Mouse (Mus musculus) neural tube, embryonic 15.5 days (tissue): ENCODE results near the gene Sun3. TPM values are rescaled to one million over a fixed set of nuclear protein-coding genes. Genes with fewer than 3 reads are reported as not detected.

Source experiments
- ATAC-seq: fragments of 200-750 bp; cut with Nextera tagmentation; 2 replicates; pipeline ENCODE4 v1.8.0; 2017; ENCODE audit warnings: mild to moderate bottlenecking, moderate TSS enrichment, moderate library complexity; ENCODE audit not compliant: low FRiP score
- H3K27ac ChIP-seq: fragments of 300-500 bp; sonication (generic); replicated peaks from 2 replicates; pipeline ENCODE4 v1.5.1; 2015; ENCODE audit warnings: mild to moderate bottlenecking, inconsistent platforms
- H3K27me3 ChIP-seq: fragments of 300-500 bp; sonication (generic); replicated peaks from 2 replicates; pipeline ENCODE4 v1.6.1; 2015; ENCODE audit warnings: inconsistent platforms
- H3K36me3 ChIP-seq: fragments of 300-500 bp; sonication (generic); 2 replicates; pipeline ENCODE4 v1.6.1; 2015; ENCODE audit warnings: inconsistent platforms
- H3K4me1 ChIP-seq: fragments of 300-500 bp; sonication (generic); 2 replicates; pipeline ENCODE4 v1.6.1; 2015; ENCODE audit warnings: inconsistent platforms
- H3K4me2 ChIP-seq: fragments of 300-500 bp; sonication (generic); 2 replicates; pipeline ENCODE4 v1.6.1; 2015; ENCODE audit warnings: inconsistent platforms, mild to moderate bottlenecking, moderate library complexity
- H3K4me3 ChIP-seq: fragments of 300-500 bp; sonication (generic); replicated peaks from 2 replicates; pipeline ENCODE4 v1.5.1; 2015; ENCODE audit warnings: mild to moderate bottlenecking, inconsistent platforms
- H3K9ac ChIP-seq: fragments of 300-500 bp; sonication (generic); replicated peaks from 2 replicates; pipeline ENCODE4 v1.6.1; 2015; ENCODE audit warnings: mild to moderate bottlenecking, inconsistent platforms
- H3K9me3 ChIP-seq: fragments of 300-500 bp; sonication (generic); replicated peaks from 2 replicates; pipeline ENCODE4 v1.6.1; 2016; ENCODE audit warnings: inconsistent platforms
- WGBS: fragments of 180-500 bp; shearing (Covaris S2); methylation state at CpG from one replicate; pipeline ENCODE4 v1.1.7; 2015; ENCODE audit warnings: mixed read lengths; 5-methylcytosine and 5-hydroxymethylcytosine counted together
- polyA plus RNA-seq: library from polyadenylated mRNA; unstranded; fragments of >200 nt; fragmentation: Nextera tagmentation; extraction: Ambion mirVana; gene quantifications from 2 replicates; pipeline ENCODE4 v1.2.1, GENCODE M21; 2015

Gene Sun3
- 0.13 and 0.36 TPM in 2 replicates for polyA plus RNA-seq

DNA sequence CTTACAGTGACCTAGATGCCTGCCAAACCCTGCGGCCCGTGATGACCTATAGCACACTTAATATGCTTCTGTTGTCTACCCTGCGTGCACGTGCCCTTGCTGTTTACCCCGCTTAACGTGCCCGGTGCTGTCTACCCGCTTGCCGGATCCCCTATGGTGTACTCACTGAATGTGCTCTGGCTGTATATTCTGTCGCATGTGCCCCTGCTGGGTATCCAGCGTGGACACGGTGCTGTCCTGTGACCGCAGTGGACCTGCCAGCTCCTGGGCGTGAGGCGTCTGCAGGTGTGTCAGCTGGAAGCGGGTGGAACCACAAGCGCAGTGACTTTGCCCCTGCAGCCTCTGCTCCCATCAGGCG lies at the start of gene Sun3:
TSS of gene Sun3 (minus strand) at position 289 of the 358 bp plus-strand sequence.
- peaks cover 11% of the 10 kb centered on the region for H3K4me1 ChIP-seq
- H3K4me3 ChIP-seq: peak within 1 kb of the TSS; percentile 56
- H3K27ac ChIP-seq: no peak within 1 kb of the TSS
- H3K4me2 ChIP-seq: peak within 1 kb of the TSS; percentile 99
- H3K36me3 ChIP-seq: no peaks in the 10 kb centered on the region
- peaks cover 26% of the 10 kb centered on the region for H3K27me3 ChIP-seq
- no peaks in the 10 kb centered on the region for H3K9me3 ChIP-seq
- H3K9ac ChIP-seq: peak within 1 kb of the TSS; percentile 23
- under 1% methylated on average over 18 of the region's 18 CpGs for WGBS
- peak; percentile 79 for ATAC-seq

GRCm38 (mm10) chr11:9076444-9076843 lies 27.7 kb upstream of the Sun3 start:
- WGBS: 66% methylated on average over 3 of the region's 3 CpGs
- H3K9ac ChIP-seq: no peak overlapping the region
- H3K4me2 ChIP-seq: no peak overlapping the region
- H3K9me3 ChIP-seq: no peaks in the 10 kb centered on the region
- peak; percentile 65; the same call in 1 of the 2 replicates for ATAC-seq
- peak overlapping the region; percentile 73 for H3K27ac ChIP-seq
- no peaks in the 10 kb centered on the region for H3K36me3 ChIP-seq
- H3K4me1 ChIP-seq: no peaks in the 10 kb centered on the region
- H3K27me3 ChIP-seq: no peaks in the 10 kb centered on the region
- H3K4me3 ChIP-seq: no peak overlapping the region

DNA sequence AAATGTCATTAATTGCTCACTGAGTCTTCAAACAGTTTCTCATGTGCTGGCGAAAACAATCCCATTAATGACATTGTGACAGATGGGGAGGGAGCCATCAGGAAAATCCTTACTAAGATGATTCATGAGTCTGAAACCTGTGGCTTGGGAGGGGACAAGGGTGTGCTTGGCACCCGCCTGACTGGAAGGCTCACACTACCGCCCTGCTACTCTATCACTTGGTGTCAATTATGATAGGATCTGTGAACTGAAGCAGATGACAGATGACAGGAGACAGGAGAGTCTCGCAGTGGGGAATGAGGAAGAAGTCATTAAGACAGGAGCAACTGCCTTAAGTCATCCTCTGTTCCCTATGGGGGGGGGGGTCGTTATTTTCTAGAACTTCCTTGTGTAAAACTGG lies 11.7 kb upstream of the Sun3 start:
- 71% methylated on average over 5 of the region's 5 CpGs for WGBS
- H3K36me3 ChIP-seq: no peaks in the 10 kb centered on the region
- no peak for ATAC-seq
- no peaks in the 10 kb centered on the region for H3K9me3 ChIP-seq
- no peak overlapping the region for H3K4me2 ChIP-seq
- H3K27ac ChIP-seq: no peak overlapping the region
- no peaks in the 10 kb centered on the region for H3K27me3 ChIP-seq
- no peaks in the 10 kb centered on the region for H3K4me1 ChIP-seq
- no peak overlapping the region for H3K4me3 ChIP-seq
- no peak overlapping the region for H3K9ac ChIP-seq

DNA sequence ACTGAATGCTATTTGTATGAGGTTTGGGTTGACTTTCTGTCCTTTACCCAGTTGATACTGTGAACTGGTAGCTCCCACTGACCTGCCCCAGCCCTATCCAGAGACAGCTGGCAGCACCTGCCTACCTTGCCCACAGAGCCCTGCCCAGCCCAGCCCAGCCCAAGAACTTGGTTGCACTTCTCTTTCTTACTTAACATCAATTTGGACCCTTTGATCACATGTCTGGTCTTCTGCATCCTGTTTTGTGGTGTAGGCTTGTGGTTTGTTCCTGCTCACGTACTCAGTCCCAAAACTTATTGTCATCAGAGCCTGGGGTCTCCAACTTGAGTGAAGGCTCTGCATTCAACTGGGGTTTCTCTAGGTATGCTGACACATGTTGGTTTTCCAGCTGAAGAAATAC lies 11.2 kb upstream of the Sun3 start:
- Histone ChIP-seq H3K36me3 (no peaks in the 10 kb centered on the region), H3K4me3 (no peak overlapping the region), H3K9ac (no peak overlapping the region), H3K27me3 (no peaks in the 10 kb centered on the region), H3K9me3 (no peaks in the 10 kb centered on the region), H3K27ac (no peak overlapping the region), H3K4me1 (no peaks in the 10 kb centered on the region), H3K4me2 (no peak overlapping the region)
- no peak for ATAC-seq
- WGBS: 76% methylated on average over 1 of the region's 1 CpGs

DNA sequence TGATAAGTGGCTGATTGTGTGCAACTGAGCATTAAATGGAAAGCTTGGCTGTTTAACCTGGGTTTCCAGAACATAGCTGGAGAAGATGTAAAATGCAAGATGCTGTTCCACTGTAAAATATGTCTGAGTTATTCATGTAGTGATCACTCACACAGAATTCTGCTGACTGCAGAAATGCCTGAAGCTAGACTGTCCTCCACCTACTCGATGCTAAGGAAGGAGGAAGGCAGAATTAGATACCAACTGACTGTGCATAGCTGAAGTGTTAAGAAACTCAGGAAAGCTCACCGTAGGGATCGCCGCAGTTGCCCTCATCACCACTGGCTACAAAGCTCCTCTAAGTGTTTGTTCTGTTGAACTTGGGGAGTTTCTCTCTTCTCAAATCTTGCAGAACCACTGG lies 8.9 kb upstream of the Sun3 start:
- Histone ChIP-seq H3K4me3 (no peak overlapping the region), H3K4me2 (no peak overlapping the region), H3K9me3 (no peaks in the 10 kb centered on the region), H3K27me3 (no peaks in the 10 kb centered on the region), H3K4me1 (no peaks in the 10 kb centered on the region), H3K27ac (no peak overlapping the region), H3K9ac (no peak overlapping the region), H3K36me3 (no peaks in the 10 kb centered on the region)
- no peak for ATAC-seq
- 95% methylated on average over 4 of the region's 4 CpGs for WGBS

GRCm38 (mm10) chr11:9056937-9057336 lies 8.1 kb upstream of the Sun3 start:
- Histone ChIP-seq H3K27ac (no peak overlapping the region), H3K4me2 (no peak overlapping the region), H3K4me1 (no peaks in the 10 kb centered on the region), H3K36me3 (no peaks in the 10 kb centered on the region), H3K9me3 (no peaks in the 10 kb centered on the region), H3K27me3 (no peaks in the 10 kb centered on the region), H3K4me3 (no peak overlapping the region), H3K9ac (no peak overlapping the region)
- no peak for ATAC-seq
- WGBS: 84% methylated on average over 2 of the region's 2 CpGs

- no peaks in the 10 kb centered on the region for H3K9me3 ChIP-seq
- 73% methylated on average over 2 of the region's 2 CpGs for WGBS
- no peak overlapping the region for H3K27ac ChIP-seq
- H3K4me3 ChIP-seq: no peak overlapping the region
- peaks cover 11% of the 10 kb centered on the region for H3K4me1 ChIP-seq
- H3K4me2 ChIP-seq: no peak overlapping the region
- peaks cover 26% of the 10 kb centered on the region for H3K27me3 ChIP-seq
- no peaks in the 10 kb centered on the region for H3K36me3 ChIP-seq
- H3K9ac ChIP-seq: no peak overlapping the region
- no peak for ATAC-seq
Observed at GRCm38 (mm10) chr11:9051895-9052294, 3.1 kb upstream of the Sun3 start.

GRCm38 (mm10) chr11:9050241-9050640 lies 1.4 kb upstream of the Sun3 start:
- peaks cover 11% of the 10 kb centered on the region for H3K4me1 ChIP-seq
- H3K27ac ChIP-seq: no peak overlapping the region
- no peaks in the 10 kb centered on the region for H3K9me3 ChIP-seq
- 81% methylated on average over 4 of the region's 4 CpGs for WGBS
- H3K4me3 ChIP-seq: no peak overlapping the region
- H3K9ac ChIP-seq: no peak overlapping the region
- no peak for ATAC-seq
- peak overlapping the region; percentile 99 for H3K4me2 ChIP-seq
- no peaks in the 10 kb centered on the region for H3K36me3 ChIP-seq
- H3K27me3 ChIP-seq: peaks cover 26% of the 10 kb centered on the region

- H3K4me3 ChIP-seq: peak within 1 kb of the TSS; percentile 56
- H3K4me1 ChIP-seq: peaks cover 11% of the 10 kb centered on the region
- ATAC-seq: peak; percentile 100
- H3K9ac ChIP-seq: peak within 1 kb of the TSS; percentile 23
- H3K27ac ChIP-seq: no peak within 1 kb of the TSS
- 4% methylated on average over 21 of the region's 21 CpGs for WGBS
- H3K9me3 ChIP-seq: no peaks in the 10 kb centered on the region
- peaks cover 26% of the 10 kb centered on the region for H3K27me3 ChIP-seq
- H3K36me3 ChIP-seq: no peaks in the 10 kb centered on the region
- peak within 1 kb of the TSS; percentile 99 for H3K4me2 ChIP-seq
Observed at GRCm38 (mm10) chr11:9048011-9048702, 634 bp downstream of the Sun3 start, which contains the start of gene Gm11992. Gm11992 (plus strand) TSS chr11:9048594.

DNA sequence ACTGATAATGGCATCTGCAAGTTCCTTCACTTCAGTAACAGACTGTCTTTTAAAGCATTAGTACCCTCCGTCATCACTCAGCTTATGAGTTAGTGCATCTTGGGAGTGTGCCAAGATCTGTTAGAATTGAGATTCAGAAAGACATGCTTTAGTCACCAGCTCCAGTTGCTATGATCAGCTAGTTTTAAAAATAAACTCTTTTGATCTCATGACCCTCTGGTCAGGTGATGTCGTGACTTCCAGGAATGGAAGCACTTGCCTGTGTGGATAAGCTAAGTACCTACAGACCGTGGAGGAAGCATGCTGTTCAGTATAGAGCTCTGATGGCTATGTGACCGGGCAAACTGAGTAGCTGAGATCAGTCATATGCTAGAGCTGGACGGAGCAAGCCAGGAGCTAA lies 1.7 kb downstream of the Sun3 start:
- H3K4me2 ChIP-seq: no peak overlapping the region
- ATAC-seq: no peak
- peaks cover 26% of the 10 kb centered on the region for H3K27me3 ChIP-seq
- no peak overlapping the region for H3K4me3 ChIP-seq
- no peak overlapping the region for H3K27ac ChIP-seq
- H3K4me1 ChIP-seq: peaks cover 11% of the 10 kb centered on the region
- H3K9me3 ChIP-seq: no peaks in the 10 kb centered on the region
- WGBS: 82% methylated on average over 5 of the region's 5 CpGs
- H3K36me3 ChIP-seq: no peaks in the 10 kb centered on the region
- no peak overlapping the region for H3K9ac ChIP-seq

GRCm38 (mm10) chr11:9046546-9046945 lies 2.2 kb downstream of the Sun3 start:
- 89% methylated on average over 2 of the region's 2 CpGs for WGBS
- ATAC-seq: no peak
- peaks cover 26% of the 10 kb centered on the region for H3K27me3 ChIP-seq
- H3K36me3 ChIP-seq: no peaks in the 10 kb centered on the region
- H3K4me1 ChIP-seq: peaks cover 11% of the 10 kb centered on the region
- H3K9ac ChIP-seq: no peak overlapping the region
- no peak overlapping the region for H3K4me2 ChIP-seq
- no peak overlapping the region for H3K27ac ChIP-seq
- H3K9me3 ChIP-seq: no peaks in the 10 kb centered on the region
- no peak overlapping the region for H3K4me3 ChIP-seq

DNA sequence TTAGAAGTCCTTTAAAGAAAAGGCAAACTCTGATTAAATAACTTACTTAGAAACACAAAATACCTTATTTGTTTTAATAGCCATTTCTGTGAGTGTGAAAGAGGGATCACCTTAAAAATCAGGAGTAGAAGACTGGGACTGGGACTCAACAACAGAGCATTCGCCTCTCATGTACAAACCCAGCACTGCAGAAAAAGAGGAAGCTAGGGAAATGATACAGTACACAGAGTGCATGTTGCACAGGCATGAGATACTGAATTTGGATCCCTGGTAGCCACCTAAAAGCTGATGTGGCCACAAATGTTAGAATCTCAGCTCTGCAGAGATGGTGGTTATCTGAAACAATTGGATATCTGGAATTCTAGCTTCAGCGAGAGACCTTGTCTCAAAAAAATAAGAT lies 17.3 kb downstream of the Sun3 start:
- Histone ChIP-seq H3K4me1 (no peaks in the 10 kb centered on the region), H3K4me3 (no peak overlapping the region), H3K9me3 (no peaks in the 10 kb centered on the region), H3K27me3 (no peaks in the 10 kb centered on the region), H3K36me3 (no peaks in the 10 kb centered on the region), H3K9ac (no peak overlapping the region), H3K27ac (no peak overlapping the region), H3K4me2 (no peak overlapping the region)
- no peak for ATAC-seq
- WGBS: 90% methylated on average over 2 of the region's 2 CpGs
